Mouse (Mus musculus) MEL (cell line): ENCODE data around the gene Usp28. TPM values are rescaled to one million over a fixed set of nuclear protein-coding genes. Genes with fewer than 3 reads are reported as not detected.

ENCODE experiments used
- DNase-seq: peaks from one replicate; pipeline ENCODE4 v3.0.0; 2011; ENCODE audit warnings: low read depth, low spot score
- H3K27ac ChIP-seq: 2 replicates; pipeline ENCODE4 v1.5.1; 2012; ENCODE audit warnings: low read depth, mild to moderate bottlenecking, control low read depth, low read length, moderate library complexity; ENCODE audit not compliant: control insufficient read depth
- H3K27me3 ChIP-seq, 2 experiments: fragments of 150-350 bp in 1 of 2; sonication (generic) in 1 of 2; 2 replicates each; pipeline ENCODE4 v1.6.1; 2012; ENCODE audit warnings: low read length in 2 of 2, mild to moderate bottlenecking in 2 of 2, improper control_type of control experiment in 1 of 2, moderate library complexity in 1 of 2; ENCODE audit not compliant: insufficient read depth in 2 of 2, control insufficient read depth in 1 of 2
- H3K36me3 ChIP-seq, 2 experiments: 2 replicates each; pipeline ENCODE4 v1.6.1; 2012 to 2014; ENCODE audit warnings: low read length in 2 of 2, improper control_type of control experiment in 1 of 2, inconsistent platforms in 1 of 2, mild to moderate bottlenecking in 1 of 2; ENCODE audit not compliant: insufficient read depth in 2 of 2, control insufficient read depth in 1 of 2
- H3K4me1 ChIP-seq, 2 experiments: fragments of 150-350 bp in 1 of 2; sonication (generic) in 1 of 2; 2 replicates each; pipeline ENCODE4 v1.6.1; 2012; ENCODE audit warnings: low read length in 2 of 2, improper control_type of control experiment in 1 of 2, mild to moderate bottlenecking in 1 of 2; ENCODE audit not compliant: insufficient read depth in 2 of 2, control insufficient read depth in 1 of 2
- H3K4me3 ChIP-seq, 2 experiments: fragments of 150-350 bp in 1 of 2; sonication (generic) in 1 of 2; 2 replicates each; pipeline ENCODE4 v1.5.1; 2012; ENCODE audit warnings: low read depth in 2 of 2, low read length in 2 of 2, mild to moderate bottlenecking in 2 of 2, moderate library complexity in 2 of 2, control low read depth in 1 of 2, improper control_type of control experiment in 1 of 2; ENCODE audit not compliant: control insufficient read depth in 1 of 2, insufficient read depth in 1 of 2
- H3K79me2 ChIP-seq: 2 replicates; pipeline ENCODE4 v1.6.1; 2012; ENCODE audit warnings: mild to moderate bottlenecking, low read length, moderate library complexity; ENCODE audit not compliant: control insufficient read depth, poor library complexity, insufficient read depth
- H3K9ac ChIP-seq: 2 replicates; pipeline ENCODE4 v1.6.1; 2012; ENCODE audit warnings: low read depth, mild to moderate bottlenecking, control low read depth, low read length, moderate library complexity; ENCODE audit not compliant: control insufficient read depth, poor library complexity, severe bottlenecking
- H3K9me3 ChIP-seq: fragments of 150-350 bp; sonication (generic); replicated peaks from 2 replicates; pipeline ENCODE4 v1.6.1; 2012; ENCODE audit warnings: mild to moderate bottlenecking, low read length, improper control_type of control experiment, moderate library complexity; ENCODE audit not compliant: insufficient read depth
- CHD1 ChIP-seq: IDR thresholded peaks from 2 replicates; pipeline ENCODE4 v1.6.1; 2012; ENCODE audit warnings: low read depth, mild to moderate bottlenecking, inconsistent platforms, low read length, improper control_type of control experiment
- GATA1 ChIP-seq: IDR thresholded peaks from 2 replicates; pipeline ENCODE4 v1.6.1; 2011; ENCODE audit warnings: low read depth, low read length, improper control_type of control experiment
- JUND ChIP-seq: IDR thresholded peaks from 2 replicates; pipeline ENCODE4 v1.6.1; 2011; ENCODE audit warnings: low read depth, mild to moderate bottlenecking, improper control_type of control experiment, low read length
- MAX ChIP-seq: IDR thresholded peaks from 2 replicates; pipeline ENCODE4 v1.6.1; 2011; ENCODE audit warnings: low read length, improper control_type of control experiment
- MEF2A ChIP-seq: IDR thresholded peaks from 2 replicates; pipeline ENCODE4 v1.6.1; 2014; ENCODE audit warnings: low read depth, mild to moderate bottlenecking, inconsistent platforms, low read length, improper control_type of control experiment; ENCODE audit not compliant: poor library complexity, insufficient replicate concordance, severe bottlenecking; ENCODE audit errors: extremely low read depth
- MYC ChIP-seq: IDR thresholded peaks from 2 replicates; pipeline ENCODE4 v1.6.1; 2011; ENCODE audit warnings: low read depth, mild to moderate bottlenecking, low read length, improper control_type of control experiment, moderate library complexity
- NELFE ChIP-seq: IDR thresholded peaks from 2 replicates; pipeline ENCODE4 v1.6.1; 2011; ENCODE audit warnings: low read depth, low read length, improper control_type of control experiment
- RCOR1 ChIP-seq: IDR thresholded peaks from 2 replicates; pipeline ENCODE4 v1.6.1; 2012; ENCODE audit warnings: low read depth, mild to moderate bottlenecking, inconsistent platforms, low read length, improper control_type of control experiment
- TCF12 ChIP-seq: IDR thresholded peaks from 2 replicates; pipeline ENCODE4 v1.6.1; 2014; ENCODE audit warnings: low read depth, mild to moderate bottlenecking, inconsistent platforms, low read length, improper control_type of control experiment, moderate library complexity
- ZMIZ1 ChIP-seq: IDR thresholded peaks from 2 replicates; pipeline ENCODE4 v1.6.1; 2012; ENCODE audit warnings: low read depth, mild to moderate bottlenecking, inconsistent platforms, low read length, improper control_type of control experiment, moderate library complexity
- ZNF384 ChIP-seq: IDR thresholded peaks from 2 replicates; pipeline ENCODE4 v1.6.1; 2012; ENCODE audit warnings: low read depth, mild to moderate bottlenecking, inconsistent platforms, low read length, improper control_type of control experiment
- polyA plus RNA-seq, 2 experiments: library from polyadenylated mRNA; stranded (reverse) in 1 of 2; unstranded in 1 of 2; fragments of >175 nt in 1 of 2; fragments of >200 nt in 1 of 2; gene quantifications; 2 replicates each; pipeline versions ENCODE4 v1.2.1 to v1.2.4; 2012; ENCODE audit warnings: low replicate concordance in 2 of 2, low read depth in 1 of 2; ENCODE audit not compliant: insufficient read length in 2 of 2, insufficient read depth in 1 of 2, missing spikeins in 1 of 2
- total RNA-seq: library from RNA; depleted of rRNA; stranded (reverse); fragments of 300-350 nt; gene quantifications from 2 replicates; pipeline ENCODE4 v1.2.3, GENCODE M21; 2012

Usp28 gene
- total and polyA plus RNA-seq, 3 experiments = 5.2 to 14.2 TPM; not detected in 1

- no peaks in the 10 kb centered on the region for H3K27me3 ChIP-seq
- H3K27ac ChIP-seq = no peak overlapping the region
- H3K4me3 ChIP-seq = peak overlapping the region; percentile 21 to 82; a peak in 3 of 4 replicates
- DNase-seq = peak; percentile 27
- TF ChIP-seq TCF12 = no peak
- no peak for TF ChIP-seq MYC
- peak; percentile 92 for TF ChIP-seq ZNF384
- TF ChIP-seq GATA1 = peak; percentile 77
- H3K9ac ChIP-seq = 0 out of 2 replicates have a peak overlapping the region, but pooled peaks have one; percentile 13
- H3K36me3 ChIP-seq = peaks cover 0 to 21% of the 10 kb centered on the region in 2 experiments; a peak in 2 of 4 replicates
- H3K9me3 ChIP-seq = no peaks in the 10 kb centered on the region
- H3K4me1 ChIP-seq = peaks cover 5 to 23% of the 10 kb centered on the region in 2 experiments
- H3K79me2 ChIP-seq = 0 out of 2 replicates have a peak, but pooled peaks cover 1% of the 10 kb centered on the region
These were observed 1.5 kb downstream of the Usp28 start for GRCm38 (mm10) chr9:48986616-48987141.

GRCm38 (mm10) chr9:48987201-48988101 lies 2.3 kb downstream of the Usp28 start:
- H3K27me3 ChIP-seq = no peaks in the 10 kb centered on the region
- TF ChIP-seq RCOR1 = 0 out of 2 replicates have a peak, but pooled peaks have one; percentile 29
- peak; percentile 44 for TF ChIP-seq ZNF384
- TF ChIP-seq MYC = no peak
- no peak for TF ChIP-seq MAX
- H3K27ac ChIP-seq = no peak overlapping the region
- peak overlapping the region in 1 of 2 experiments; percentile 21; a peak in 1 of 4 replicates for H3K4me3 ChIP-seq
- 0 out of 2 replicates have a peak, but pooled peaks cover 1% of the 10 kb centered on the region for H3K79me2 ChIP-seq
- no peak overlapping the region for H3K9ac ChIP-seq
- no peaks in the 10 kb centered on the region for H3K9me3 ChIP-seq
- H3K36me3 ChIP-seq = peaks cover 0 to 19% of the 10 kb centered on the region in 2 experiments; a peak in 2 of 4 replicates
- DNase-seq = peak; percentile 21
- peaks cover 5 to 21% of the 10 kb centered on the region in 2 experiments for H3K4me1 ChIP-seq

DNA sequence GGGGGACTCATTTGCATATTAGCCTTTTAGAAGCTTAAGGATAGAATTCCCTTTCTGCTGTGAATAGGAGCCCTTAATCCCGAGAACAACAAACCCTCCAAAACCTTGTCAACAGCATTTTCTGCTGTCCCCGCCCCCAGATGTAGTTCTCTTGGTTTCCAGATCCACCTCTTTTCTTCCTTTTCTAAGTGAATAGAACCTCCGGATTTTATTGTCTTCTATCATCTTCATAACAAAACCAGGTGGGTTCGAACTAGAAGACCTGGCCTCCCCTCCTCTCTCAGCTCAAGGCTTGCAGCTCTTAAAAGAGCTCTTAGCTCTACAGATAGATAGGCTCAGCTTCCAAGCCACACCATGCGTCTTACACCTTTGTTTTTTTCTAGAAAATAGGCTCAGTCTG lies 6.5 kb downstream of the Usp28 start:
- DNase-seq = no peak
- Histone ChIP-seq H3K9ac (no peak overlapping the region), H3K9me3 (no peaks in the 10 kb centered on the region), H3K4me1 (peaks cover 4 to 13% of the 10 kb centered on the region in 2 experiments), H3K27ac (no peak overlapping the region)
- TF ChIP-seq JUND (no peak), CHD1 (no peak), NELFE (no peak), MEF2A (no peak), MAX (no peak), ZMIZ1 (no peak)
- TF ChIP-seq, all 39 proteins: peak for 0
- 0 out of 2 replicates have a peak, but pooled peaks cover 1% of the 10 kb centered on the region for H3K79me2 ChIP-seq
- H3K4me3 ChIP-seq = no peak overlapping the region
- H3K36me3 ChIP-seq = peaks cover 0 to 11% of the 10 kb centered on the region in 2 experiments; a peak in 2 of 4 replicates
- H3K27me3 ChIP-seq = no peaks in the 10 kb centered on the region
